Comparison of ENCODE assay signal across 8 mouse cellular contexts in genomic region chr4:82304148-82304871, GRCm38 (mm10).
DNase-seq lines count a peak whose midpoint lies in the region; ATAC-seq and TF ChIP-seq lines count a peak whose summit lies in the region.

No protein-coding gene starts in this region.

- peak overlapping the region; percentile 92 for H3K27ac ChIP-seq in forebrain, embryonic 11.5 days (ENCODE audit: low read depth, low read length)
- H3K27ac ChIP-seq in hindbrain, embryonic 10.5 days: peak overlapping the region; percentile 83
- H3K27ac ChIP-seq in limb, embryonic 12.5 days: peak overlapping the region; percentile 96
- peak overlapping the region; percentile 44; the same call in 1 of the 2 replicates for H3K27ac ChIP-seq in midbrain, postnatal 0 days (ENCODE audit: low read depth, low read length)

- H3K4me3 ChIP-seq in forebrain, embryonic 11.5 days (ENCODE audit: low read depth, low read length): no peak overlapping the region
- H3K4me3 ChIP-seq in hindbrain, embryonic 10.5 days: peak overlapping the region; percentile 25; the same call in 1 of the 2 replicates
- H3K4me3 ChIP-seq in limb, embryonic 12.5 days (replicated peaks): no peak overlapping the region
- peak overlapping the region; percentile 6; the same call in 1 of the 2 replicates for H3K4me3 ChIP-seq in midbrain, postnatal 0 days (ENCODE audit: low read depth, low read length)

- no peaks in the 10 kb centered on the region for H3K27me3 ChIP-seq in forebrain, embryonic 11.5 days (ENCODE audit: control insufficient read depth, insufficient read depth, low read length)
- peaks cover 8% of the 10 kb centered on the region; the same call in 1 of the 2 replicates for H3K27me3 ChIP-seq in hindbrain, embryonic 10.5 days (ENCODE audit: insufficient read depth, poor library complexity, severe bottlenecking)
- H3K27me3 ChIP-seq in limb, embryonic 12.5 days: no peaks in the 10 kb centered on the region
- no peaks in the 10 kb centered on the region for H3K27me3 ChIP-seq in midbrain, postnatal 0 days (ENCODE audit: insufficient read depth, low read length)

- peak overlapping the region; percentile 8; the same call in 1 of the 2 replicates for H3K4me2 ChIP-seq in forebrain, embryonic 11.5 days (ENCODE audit: low read depth, low read length, severe bottlenecking)
- H3K4me2 ChIP-seq in limb, embryonic 12.5 days: peak overlapping the region; percentile 30; the same call in 1 of the 2 replicates
- peak overlapping the region; percentile 35 for H3K4me2 ChIP-seq in midbrain, postnatal 0 days (ENCODE audit: low read depth, low read length, poor library complexity, severe bottlenecking)

- H3K4me1 ChIP-seq in forebrain, embryonic 11.5 days (replicated peaks; ENCODE audit: control insufficient read depth, insufficient read depth, low read length): peaks cover 9% of the 10 kb centered on the region; the same call in 1 of the 2 replicates
- H3K4me1 ChIP-seq in hindbrain, embryonic 10.5 days (replicated peaks): peaks cover 43% of the 10 kb centered on the region
- peaks cover 61% of the 10 kb centered on the region for H3K4me1 ChIP-seq in limb, embryonic 12.5 days (replicated peaks)
- H3K4me1 ChIP-seq in midbrain, postnatal 0 days (ENCODE audit: insufficient read depth, low read length): peaks cover 6% of the 10 kb centered on the region; the same call in 1 of the 2 replicates

- ATAC-seq in forebrain, embryonic 11.5 days (replicated peaks; ENCODE audit: low FRiP score): peak; percentile 89
- peak; percentile 89 for ATAC-seq in limb, embryonic 12.5 days (ENCODE audit: insufficient number of reproducible peaks, insufficient read depth, low FRiP score, low TSS enrichment, low read depth)
- ATAC-seq in midbrain, postnatal 0 days (ENCODE audit: low FRiP score): peak; percentile 41; the same call in 1 of the 2 replicates

- DNase-seq in left cerebral cortex, postnatal 10 days (ENCODE audit: extremely low spot score in 1 of 2, low spot score in 2 of 2): peak; percentile 26 to 80
- DNase-seq in left cerebral cortex, adult 9 months (ENCODE audit: low spot score in 2 of 2): no peak
- DNase-seq in forebrain, embryonic 11.5 days (ENCODE audit: low spot score): peak; percentile 69
- DNase-seq in hindbrain, embryonic 10.5 days (ENCODE audit: low spot score): peak; percentile 48
- peak; percentile 66 for DNase-seq in midbrain, postnatal 0 days (ENCODE audit: low spot score)
- no peak for DNase-seq in c-Kit-positive CD71-positive TER-119-positive erythroid progenitor cells, embryonic 14.5 days (ENCODE audit: low spot score)
- DNase-seq in thymus, postnatal 4 days: no peak

- no peak for TF ChIP-seq CTCF in midbrain, postnatal 0 days (IDR thresholded peaks at IDR 0.05)

- H3K9me3 ChIP-seq in forebrain, embryonic 11.5 days (ENCODE audit: control insufficient read depth, low read length): no peaks in the 10 kb centered on the region
- no peaks in the 10 kb centered on the region for H3K9me3 ChIP-seq in hindbrain, embryonic 10.5 days
- no peaks in the 10 kb centered on the region for H3K9me3 ChIP-seq in limb, embryonic 12.5 days
- no peaks in the 10 kb centered on the region for H3K9me3 ChIP-seq in midbrain, postnatal 0 days (ENCODE audit: low read length)

- peak overlapping the region; percentile 40 for H3K9ac ChIP-seq in forebrain, embryonic 11.5 days (ENCODE audit: low read length)
- no peak overlapping the region for H3K9ac ChIP-seq in limb, embryonic 12.5 days (replicated peaks)
- no peak overlapping the region; the same call in 1 of the 2 replicates for H3K9ac ChIP-seq in midbrain, postnatal 0 days (replicated peaks; ENCODE audit: low read length, poor library complexity, severe bottlenecking)

- intact Hi-C loops in left cerebral cortex, postnatal 10 days (cut with DNase I): loop anchor here (10.0 kb wide), 1 partner anchor 740 kb away; no protein-coding TSS in a partner anchor

- 5% methylated on average over 17 of the region's 17 CpGs for WGBS in forebrain, embryonic 11.5 days
- WGBS in hindbrain, embryonic 10.5 days: 18% methylated on average over 17 of the region's 17 CpGs
- WGBS in limb, embryonic 12.5 days: 16% methylated on average over 17 of the region's 17 CpGs
- WGBS in midbrain, postnatal 0 days: 4% methylated on average over 17 of the region's 17 CpGs

- H3K36me3 ChIP-seq in forebrain, embryonic 11.5 days (ENCODE audit: control insufficient read depth, insufficient read depth, low read length): no peaks in the 10 kb centered on the region; the same call in none of the 2 replicates
- H3K36me3 ChIP-seq in hindbrain, embryonic 10.5 days: peaks cover 4% of the 10 kb centered on the region; the same call in 1 of the 2 replicates
- peaks cover 18% of the 10 kb centered on the region for H3K36me3 ChIP-seq in limb, embryonic 12.5 days
- H3K36me3 ChIP-seq in midbrain, postnatal 0 days (ENCODE audit: insufficient read depth, low read length): no peaks in the 10 kb centered on the region

Comparison
In these comparisons a context has a peak if more than half of its experiments do, and no peak if none do; other contexts are left out.
1. DNase-seq: peak in left cerebral cortex, postnatal 10 days (2 of 2), forebrain, embryonic 11.5 days (single experiment), hindbrain, embryonic 10.5 days (single experiment) and midbrain, postnatal 0 days (single experiment); none in left cerebral cortex, adult 9 months (0 of 2), c-Kit-positive CD71-positive TER-119-positive erythroid progenitor cells, embryonic 14.5 days (single experiment) and thymus, postnatal 4 days (single experiment).
2. H3K27ac ChIP-seq: peak in every context shown above with its lines; median percentile 96 in limb, embryonic 12.5 days; 92 in forebrain, embryonic 11.5 days; 83 in hindbrain, embryonic 10.5 days; 44 in midbrain, postnatal 0 days.
3. H3K4me3 ChIP-seq: peak in hindbrain, embryonic 10.5 days (single experiment) and midbrain, postnatal 0 days (single experiment); none in forebrain, embryonic 11.5 days (single experiment) and limb, embryonic 12.5 days (single experiment).
4. Peak in every context shown above with its lines, with median percentiles within 50 percentile points of each other: ATAC-seq and H3K4me2 ChIP-seq.